Mouse (Mus musculus) hindbrain, postnatal 0 days (tissue): ENCODE measurements around the gene Tcf12. TPM values are rescaled to one million over a fixed set of nuclear protein-coding genes. Genes with fewer than 3 reads are reported as not detected.

Experiments
- ATAC-seq: fragments of 200-750 bp; cut with Nextera tagmentation; 2 replicates; pipeline ENCODE4 v1.8.0; 2017; ENCODE audit warnings: mild to moderate bottlenecking, moderate TSS enrichment, moderate library complexity
- DNase-seq: peaks from one replicate; pipeline ENCODE4 v3.0.0-alpha.2; 2015; ENCODE audit warnings: low spot score
- H3K27ac ChIP-seq: fragments of 300-500 bp; sonication (generic); 2 replicates; pipeline ENCODE4 v1.5.1; 2014; ENCODE audit warnings: mild to moderate bottlenecking
- H3K27me3 ChIP-seq: fragments of 300-500 bp; sonication (generic); 2 replicates; pipeline ENCODE4 v1.6.1; 2014; ENCODE audit warnings: low read length, mixed read lengths; ENCODE audit not compliant: insufficient read depth
- H3K36me3 ChIP-seq: fragments of 300-500 bp; sonication (generic); 2 replicates; pipeline ENCODE4 v1.6.1; 2014; ENCODE audit warnings: low read length, mixed read lengths; ENCODE audit not compliant: insufficient read depth
- H3K4me1 ChIP-seq: fragments of 300-500 bp; sonication (generic); 2 replicates; pipeline ENCODE4 v1.6.1; 2014; ENCODE audit warnings: antibody characterized with exemption, low read length, mixed read lengths; ENCODE audit not compliant: insufficient read depth
- H3K4me2 ChIP-seq: fragments of 300-500 bp; sonication (generic); 2 replicates; pipeline ENCODE4 v1.6.1; 2014; ENCODE audit warnings: low read depth, mild to moderate bottlenecking, low read length, moderate library complexity, mixed read lengths
- H3K4me3 ChIP-seq: fragments of 300-500 bp; sonication (generic); 2 replicates; pipeline ENCODE4 v1.5.1; 2014; ENCODE audit warnings: low read length
- H3K9ac ChIP-seq: fragments of 300-500 bp; sonication (generic); replicated peaks from 2 replicates; pipeline ENCODE4 v1.6.1; 2014; ENCODE audit warnings: mild to moderate bottlenecking, low read length, moderate library complexity, mixed read lengths
- H3K9me3 ChIP-seq: fragments of 300-500 bp; sonication (generic); 2 replicates; pipeline ENCODE4 v1.6.1; 2016; ENCODE audit warnings: low read length, mixed read lengths
- CTCF ChIP-seq: IDR thresholded peaks from 2 replicates; pipeline ENCODE4 v1.5.1; 2016; ENCODE audit warnings: antibody characterized with exemption, control low read depth, low read depth
- WGBS: fragments of 180-500 bp; shearing (Covaris S2); extraction: QIAGEN DNeasy Blood & Tissue Kit; methylation state at CpG from one replicate; pipeline ENCODE4 v1.1.7; 2014; 5-methylcytosine and 5-hydroxymethylcytosine counted together
- polyA plus RNA-seq: library from polyadenylated mRNA; unstranded; fragments of >200 nt; fragmentation: Nextera tagmentation; extraction: Ambion mirVana; gene quantifications from 2 replicates; pipeline ENCODE4 v1.2.1, GENCODE M21; 2015
- total RNA-seq: library from RNA; depleted of rRNA; stranded (reverse); fragments of >200 nt; gene quantifications from 2 replicates; pipeline ENCODE4 v1.2.3, GENCODE M21; 2014

The Tcf12 gene
- total and polyA plus RNA-seq, 2 experiments from 2014 or later, result 65.5 to 155 TPM

- Histone ChIP-seq H3K9me3 (no peaks in the 10 kb centered on the region), H3K9ac (peak overlapping the region; percentile 80; the same call in 1 of the 2 replicates), H3K4me2 (peak overlapping the region; percentile 79), H3K27ac (peak overlapping the region; percentile 91), H3K4me1 (0 out of 2 replicates have a peak, but pooled peaks cover 6% of the 10 kb centered on the region), H3K4me3 (peak overlapping the region; percentile 53), H3K27me3 (no peaks in the 10 kb centered on the region), H3K36me3 (no peaks in the 10 kb centered on the region)
- DNase-seq (peak; percentile 10), ATAC-seq (no peak)
- TF ChIP-seq CTCF, result no peak
- WGBS, result 32% methylated on average over 4 of the region's 4 CpGs
Observed at GRCm38 (mm10) chr9:72133772-72134245, 22.1 kb upstream of the Tcf12 start.

- no peak for TF ChIP-seq CTCF
- H3K4me3 ChIP-seq, result peak overlapping the region; percentile 53
- ATAC-seq (peak; percentile 95), DNase-seq (peak; percentile 93)
- WGBS, result 2% methylated on average over 51 of the region's 56 CpGs
- H3K4me1 ChIP-seq, result 0 out of 2 replicates have a peak, but pooled peaks cover 6% of the 10 kb centered on the region
- H3K27me3 ChIP-seq, result no peaks in the 10 kb centered on the region
- no peaks in the 10 kb centered on the region for H3K36me3 ChIP-seq
- peak overlapping the region; percentile 80 for H3K9ac ChIP-seq
- peak overlapping the region; percentile 91 for H3K27ac ChIP-seq
- H3K9me3 ChIP-seq, result no peaks in the 10 kb centered on the region
- peak overlapping the region; percentile 79 for H3K4me2 ChIP-seq
Observed at GRCm38 (mm10) chr9:72133089-72133771, 21.6 kb upstream of the Tcf12 start.

GRCm38 (mm10) chr9:72132728-72133088 is 21.0 kb upstream of the Tcf12 start:
- no peaks in the 10 kb centered on the region for H3K9me3 ChIP-seq
- H3K9ac ChIP-seq, result peak overlapping the region; percentile 80
- no peaks in the 10 kb centered on the region for H3K27me3 ChIP-seq
- peak overlapping the region; percentile 91 for H3K27ac ChIP-seq
- TF ChIP-seq CTCF, result no peak
- peak overlapping the region; percentile 79 for H3K4me2 ChIP-seq
- WGBS, result 0% methylated on average over 21 of the region's 29 CpGs
- peak; percentile 31; the same call in 1 of the 2 replicates for ATAC-seq
- H3K36me3 ChIP-seq, result no peaks in the 10 kb centered on the region
- DNase-seq, result no peak
- 0 out of 2 replicates have a peak, but pooled peaks cover 6% of the 10 kb centered on the region for H3K4me1 ChIP-seq
- H3K4me3 ChIP-seq, result peak overlapping the region; percentile 53

GRCm38 (mm10) chr9:72129884-72130283 is 18.2 kb upstream of the Tcf12 start:
- WGBS, result 91% methylated on average over 4 of the region's 4 CpGs
- Histone ChIP-seq H3K36me3 (no peaks in the 10 kb centered on the region), H3K4me1 (0 out of 2 replicates have a peak, but pooled peaks cover 6% of the 10 kb centered on the region), H3K27ac (no peak overlapping the region), H3K4me2 (no peak overlapping the region), H3K9ac (no peak overlapping the region), H3K9me3 (no peaks in the 10 kb centered on the region), H3K4me3 (no peak overlapping the region), H3K27me3 (no peaks in the 10 kb centered on the region)
- DNase-seq (no peak), ATAC-seq (no peak)
- no peak for TF ChIP-seq CTCF

GRCm38 (mm10) chr9:72125442-72125841 is 13.8 kb upstream of the Tcf12 start:
- Histone ChIP-seq H3K4me1 (no peaks in the 10 kb centered on the region), H3K4me2 (no peak overlapping the region), H3K4me3 (no peak overlapping the region), H3K9ac (no peak overlapping the region), H3K27me3 (no peaks in the 10 kb centered on the region), H3K27ac (no peak overlapping the region), H3K9me3 (no peaks in the 10 kb centered on the region), H3K36me3 (no peaks in the 10 kb centered on the region)
- ATAC-seq (no peak), DNase-seq (peak; percentile 9)
- 55% methylated on average over 1 of the region's 1 CpGs for WGBS
- TF ChIP-seq CTCF, result no peak

GRCm38 (mm10) chr9:72118490-72118889 is 6.8 kb upstream of the Tcf12 start:
- H3K4me2 ChIP-seq, result no peak overlapping the region
- no peaks in the 10 kb centered on the region for H3K9me3 ChIP-seq
- no peak overlapping the region for H3K4me3 ChIP-seq
- no peaks in the 10 kb centered on the region for H3K4me1 ChIP-seq
- TF ChIP-seq CTCF, result no peak
- DNase-seq (no peak), ATAC-seq (no peak)
- H3K27me3 ChIP-seq, result no peaks in the 10 kb centered on the region
- no peak overlapping the region for H3K27ac ChIP-seq
- no peaks in the 10 kb centered on the region for H3K36me3 ChIP-seq
- H3K9ac ChIP-seq, result no peak overlapping the region
